Mouse (Mus musculus) skeletal muscle tissue, postnatal 0 days (tissue): Measurements from ENCODE around the gene Appbp2. TPM values are rescaled to one million over a fixed set of nuclear protein-coding genes. Genes with fewer than 3 reads are reported as not detected.

ENCODE experiments used
- polyA plus RNA-seq: library from polyadenylated mRNA; unstranded; fragments of >200 nt; fragmentation: Nextera tagmentation; extraction: Ambion mirVana; gene quantifications from 2 replicates; pipeline ENCODE4 v1.2.1, GENCODE M21; 2015

Gene Appbp2
- polyA plus RNA-seq, result 18.8 and 19.2 TPM in 2 replicates

DNA sequence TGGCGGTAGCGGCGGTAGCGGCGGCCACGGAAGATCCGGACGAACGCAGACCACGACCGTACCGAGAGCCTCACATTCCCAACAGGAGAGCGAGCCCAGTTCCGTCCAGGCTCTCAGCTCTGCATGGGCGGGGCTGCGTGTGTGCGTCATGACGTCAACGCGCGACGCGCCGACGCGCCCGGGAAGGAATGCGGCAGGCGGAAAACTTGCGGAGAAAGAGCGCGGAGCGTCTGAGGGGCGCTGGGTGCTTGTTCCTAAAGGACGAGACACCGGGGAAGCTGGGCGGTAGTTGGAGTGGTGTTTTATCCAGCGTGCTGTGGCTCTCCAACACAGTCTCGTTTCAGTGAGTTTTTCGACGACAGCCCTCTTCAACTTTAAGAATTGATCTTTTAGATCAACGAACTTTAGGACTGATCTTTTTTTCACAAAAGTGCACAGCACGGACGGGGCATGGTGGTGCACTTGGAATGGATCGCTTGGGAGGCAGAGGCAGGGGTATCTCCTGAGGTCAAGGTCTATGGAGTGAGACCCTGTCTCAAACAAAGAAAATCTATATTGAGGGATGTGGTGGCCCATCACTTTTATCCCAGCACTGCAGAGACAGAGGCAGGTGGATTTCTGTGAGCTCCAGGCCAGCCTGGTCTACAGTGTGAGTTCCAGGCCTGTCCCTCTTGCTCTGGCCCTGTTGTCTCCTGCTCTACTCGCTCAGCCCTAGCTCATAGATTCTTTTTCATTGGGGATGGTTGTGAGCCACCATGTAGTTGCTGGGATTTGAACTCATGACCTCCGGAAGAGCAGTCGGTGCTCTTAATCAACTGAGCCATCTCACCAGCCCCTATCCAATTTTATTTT lies at the start of gene Appbp2:
Gene Appbp2, minus strand, starts transcription at position 141 of the 852 bp plus-strand sequence.

DNA sequence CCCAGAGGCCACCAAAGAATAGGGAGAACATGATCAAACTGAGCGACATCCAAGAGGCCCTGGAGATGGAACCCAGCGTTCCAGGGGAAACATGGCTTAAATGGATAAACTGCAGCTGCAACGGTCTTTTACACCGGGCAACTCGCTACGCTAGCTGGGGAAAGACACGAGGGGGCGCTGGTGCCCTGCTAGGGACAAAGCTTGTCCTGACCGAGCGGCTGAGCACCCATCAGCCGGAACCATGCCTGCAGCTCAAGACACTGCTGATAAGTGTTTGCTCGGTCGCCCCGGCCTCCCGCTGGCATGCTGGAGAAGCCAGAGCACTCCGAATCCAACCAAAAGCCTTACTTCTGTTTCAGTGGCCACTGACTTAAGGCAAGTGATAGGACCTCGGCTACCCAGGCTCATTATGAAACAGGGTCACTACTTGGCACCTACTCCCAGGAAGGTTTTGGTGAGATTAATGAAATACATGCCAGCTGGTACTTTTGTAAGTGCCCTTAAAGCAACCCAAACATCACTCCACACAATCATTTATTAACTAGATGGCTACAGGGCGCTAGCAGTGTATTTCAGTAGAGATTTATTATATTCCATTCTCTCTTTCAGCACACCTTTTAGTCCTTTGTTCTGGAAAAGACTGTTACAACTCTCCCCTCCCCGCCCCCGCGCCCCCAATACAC lies 64.7 kb downstream of the Appbp2 start, which contains the start of gene 1700125H20Rik:
Gene 1700125H20Rik, plus strand, starts transcription at position 347 of the 683 bp plus-strand sequence.

DNA sequence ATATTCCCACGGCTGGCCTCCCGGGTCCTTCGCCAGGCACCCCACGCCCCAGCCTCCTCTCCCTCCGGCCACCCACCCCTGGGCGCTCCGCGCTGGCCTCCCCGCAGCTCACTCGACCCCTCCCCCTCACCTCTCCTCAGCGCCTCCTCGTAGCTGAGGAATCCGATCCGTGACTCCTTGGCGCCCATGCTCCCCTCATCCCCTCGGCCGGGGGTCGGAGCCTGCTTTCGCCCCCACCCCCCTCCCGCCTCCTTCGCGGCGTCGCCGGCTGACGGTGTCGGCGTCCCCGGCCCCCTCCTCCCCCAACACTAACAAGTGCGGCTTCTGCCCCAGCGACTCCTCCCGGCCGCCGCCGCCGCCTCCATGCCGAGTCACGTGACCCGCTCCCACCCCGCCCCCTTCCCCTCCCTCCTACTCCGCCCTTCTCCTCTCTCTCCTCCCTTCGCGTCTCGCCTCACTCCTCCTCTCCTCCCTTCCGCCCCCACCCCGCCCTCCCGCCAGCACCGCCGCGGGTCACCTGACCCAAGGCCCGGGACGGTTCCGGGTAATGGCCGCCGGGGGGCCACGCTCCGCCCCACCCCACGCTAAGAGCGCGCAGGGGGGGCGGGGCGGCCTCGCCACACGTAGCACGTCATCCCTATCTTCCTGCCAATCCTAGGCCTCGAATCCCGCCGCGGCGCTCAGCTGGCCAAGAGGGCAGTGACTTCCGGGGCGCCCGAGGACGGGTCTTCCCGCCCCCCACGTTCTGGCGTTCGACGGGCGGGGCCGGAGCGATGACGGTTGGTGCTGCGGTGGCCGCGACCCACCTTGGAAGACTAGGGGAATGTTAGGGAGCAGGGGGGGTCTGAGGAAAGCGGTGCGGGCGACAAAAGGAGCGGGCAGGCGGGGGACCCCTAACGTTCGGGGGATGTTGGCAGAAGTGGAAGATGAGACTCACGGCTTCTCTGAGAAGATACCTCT lies 95.1 kb downstream of the Appbp2 start, which contains the start of gene Usp32:
Gene Usp32, minus strand, starts transcription at position 581 of the 960 bp plus-strand sequence.

Other genes with a start within 250 kb of the Appbp2 start
- 1.9 and 2.2 TPM in 2 replicates for gene Usp32, start 95.0 kb downstream of the Appbp2 start, polyA plus RNA-seq
- not detected in 2 replicates for gene 1700125H20Rik, start 64.7 kb downstream of the Appbp2 start, polyA plus RNA-seq
- gene Ppm1d, start 76.1 kb upstream of the Appbp2 start, polyA plus RNA-seq, result 8.8 and 9.3 TPM in 2 replicates
- 30.3 and 33.0 TPM in 2 replicates for gene Bcas3, start 118.0 kb upstream of the Appbp2 start, polyA plus RNA-seq